In genomic region chr11:67455527-67455981, GRCm38 (mm10) we compare ENCODE assay signal across 8 mouse cellular contexts. TPM values are rescaled to one million over a fixed set of nuclear protein-coding genes. Genes with fewer than 3 reads are reported as not detected.
A peak's percentile ranks its signal among the peaks of the same experiment; 100 is the strongest.
DNase-seq lines count a peak whose midpoint lies in the region; ATAC-seq lines count a peak whose summit lies in the region.

No protein-coding gene starts in this region.

- no peaks in the 10 kb centered on the region for H3K36me3 ChIP-seq in heart, embryonic 14.5 days (ENCODE audit: control insufficient read depth, insufficient read depth, low read length)
- no peaks in the 10 kb centered on the region for H3K36me3 ChIP-seq in midbrain, embryonic 10.5 days

- 0 out of 2 replicates have a peak, but pooled peaks have one; percentile 29 for ATAC-seq in heart, embryonic 14.5 days (ENCODE audit: insufficient number of reproducible peaks, insufficient read depth, low FRiP score, low read depth)
- no peak for ATAC-seq in erythroid progenitor cell, adult 5-6 weeks (replicated peaks; ENCODE audit: low FRiP score, poor library complexity, severe bottlenecking)

- H3K9me3 ChIP-seq in heart, embryonic 14.5 days (ENCODE audit: control insufficient read depth, low read length), result no peaks in the 10 kb centered on the region
- H3K9me3 ChIP-seq in midbrain, embryonic 10.5 days (replicated peaks), result no peaks in the 10 kb centered on the region

- H3K27me3 ChIP-seq in heart, embryonic 14.5 days (ENCODE audit: control insufficient read depth, insufficient read depth, low read length), result no peaks in the 10 kb centered on the region
- H3K27me3 ChIP-seq in midbrain, embryonic 10.5 days (ENCODE audit: low read depth, poor library complexity, severe bottlenecking), result peaks cover 59% of the 10 kb centered on the region

- H3K4me1 ChIP-seq in heart, embryonic 14.5 days (ENCODE audit: control insufficient read depth in 2 of 2, insufficient read depth in 2 of 2, low read length in 2 of 2), result peaks cover 3 to 19% of the 10 kb centered on the region in 2 experiments
- H3K4me1 ChIP-seq in midbrain, embryonic 10.5 days, result peaks cover 19% of the 10 kb centered on the region

- H3K4me3 ChIP-seq in heart, embryonic 14.5 days (ENCODE audit: control insufficient read depth in 1 of 2, insufficient read depth in 1 of 2, low read depth in 1 of 2, low read length in 2 of 2), result peak overlapping the region; percentile 74 to 81
- H3K4me3 ChIP-seq in midbrain, embryonic 10.5 days, result peak overlapping the region; percentile 81

- peak overlapping the region; percentile 99 for H3K4me2 ChIP-seq in heart, embryonic 14.5 days (ENCODE audit: low read length)

- peak; percentile 31 for DNase-seq in left cerebral cortex, postnatal 4 days
- DNase-seq in left cerebral cortex, postnatal 25 days (ENCODE audit: low spot score in 2 of 2), result no peak
- peak; percentile 45 for DNase-seq in embryo, embryonic 10.5 days (ENCODE audit: low spot score)
- peak; percentile 59 to 69 for DNase-seq in kidney, postnatal 4 days
- DNase-seq in midbrain, embryonic 10.5 days (ENCODE audit: low spot score), result peak; percentile 50
- peak; percentile 35 for DNase-seq in urinary bladder, postnatal 14 days (ENCODE audit: low spot score)

- intact Hi-C loops in left cerebral cortex, postnatal 4 days (cut with DNase I), result loop anchor here (2.0 to 10.0 kb wide), 3 partner anchors 81 to 343 kb away; no protein-coding TSS in a partner anchor
- intact Hi-C loops in left cerebral cortex, postnatal 25 days (cut with DNase I), result loop anchor here (5.0 kb wide), 3 partner anchors 83 to 343 kb away; no protein-coding TSS in a partner anchor

- 2% methylated on average over 34 of the region's 42 CpGs for WGBS in heart, embryonic 14.5 days
- under 1% methylated on average over 35 of the region's 42 CpGs for WGBS in midbrain, embryonic 10.5 days

- peak overlapping the region in 1 of 2 experiments; percentile 45; a peak in 2 of 4 replicates for H3K27ac ChIP-seq in heart, embryonic 14.5 days (replicated peaks in 1 of 2; ENCODE audit: control insufficient read depth in 1 of 2, insufficient read depth in 1 of 2, low read depth in 2 of 2, low read length in 2 of 2)
- peak overlapping the region; percentile 78 for H3K27ac ChIP-seq in midbrain, embryonic 10.5 days (replicated peaks)

- peak overlapping the region; percentile 82 for H3K9ac ChIP-seq in heart, embryonic 14.5 days (ENCODE audit: low read length)

RNA-seq across cellular contexts. Expression of gene Gas7, which starts 0.3 kb away (rescaled TPM):
- 100 to 1,000 TPM; 371 to 375 TPM for total RNA-seq in left cerebral cortex, postnatal 4 days (2021)
- total RNA-seq in left cerebral cortex, postnatal 25 days (2021), result 100 to 1,000 TPM; 544 to 566 TPM
- 7.5 TPM in 2 replicates for polyA plus RNA-seq in heart, embryonic 14.5 days (2014; fragmentation: Nextera tagmentation; extraction: Ambion mirVana)
- 2.9 and 3.4 TPM in 2 replicates for polyA plus RNA-seq in midbrain, embryonic 10.5 days (2016; fragmentation: Nextera tagmentation; extraction: Ambion mirVana)
- 10.5 and 14.3 TPM in 2 replicates for total RNA-seq in erythroid progenitor cell, adult 5-6 weeks (2015; ENCODE audit: low replicate concordance)
- total RNA-seq in erythroid progenitor cell, adult 5-6 weeks (2017; ENCODE audit: low replicate concordance), result 6.0 and 6.4 TPM in 2 replicates

Comparison
In these comparisons a context has a peak if more than half of its experiments do, and no peak if none do; other contexts are left out.
1. DNase-seq: peak in left cerebral cortex, postnatal 4 days (single experiment), embryo, embryonic 10.5 days (single experiment), kidney, postnatal 4 days (2 of 2), midbrain, embryonic 10.5 days (single experiment) and urinary bladder, postnatal 14 days (single experiment); none in left cerebral cortex, postnatal 25 days (0 of 2).
2. RNA of gene Gas7, which starts 0.3 kb away (total RNA-seq): 544 to 566 TPM in left cerebral cortex, postnatal 25 days and 371 to 375 TPM in left cerebral cortex, postnatal 4 days; 6.0 to 14.3 TPM in erythroid progenitor cell, adult 5-6 weeks; every median in the first group is over 10 times any median in the second.